Mouse (Mus musculus): ENCODE results near the gene Akr1b3. TPM values are rescaled to one million over a fixed set of nuclear protein-coding genes. Genes with fewer than 3 reads are reported as not detected.

Akr1b3 gene
- polyA plus RNA-seq, 1 experiment from 2014 or later, result 182 TPM

DNA sequence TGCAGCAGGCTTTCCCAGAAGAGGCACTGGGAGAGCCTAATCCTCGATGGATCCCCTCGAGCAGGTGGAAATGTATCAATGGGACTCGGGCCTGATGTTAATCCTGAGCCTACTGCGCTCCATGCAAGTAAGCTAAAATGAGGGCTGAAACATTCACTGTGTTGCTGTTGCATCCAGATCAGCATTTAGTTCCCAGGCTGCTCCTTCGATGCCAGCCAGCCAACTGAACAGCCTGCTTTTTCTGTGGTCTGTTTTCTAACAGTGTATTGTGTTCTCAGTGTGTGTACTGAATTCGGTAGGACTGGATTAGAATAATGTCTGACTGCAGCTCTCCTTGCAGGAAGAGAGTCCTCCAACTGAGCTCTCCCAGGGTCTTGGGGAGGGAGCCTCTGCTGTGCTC lies 46.6 kb downstream of the Akr1b3 start:
- H3K27me3 ChIP-seq (replicated peaks; ENCODE audit: control insufficient read depth, insufficient read depth, low read length), result no peaks in the 10 kb centered on the region
- ATAC-seq (ENCODE audit: low read depth), result no peak
- 43% methylated on average over 6 of the region's 6 CpGs for WGBS

DNA sequence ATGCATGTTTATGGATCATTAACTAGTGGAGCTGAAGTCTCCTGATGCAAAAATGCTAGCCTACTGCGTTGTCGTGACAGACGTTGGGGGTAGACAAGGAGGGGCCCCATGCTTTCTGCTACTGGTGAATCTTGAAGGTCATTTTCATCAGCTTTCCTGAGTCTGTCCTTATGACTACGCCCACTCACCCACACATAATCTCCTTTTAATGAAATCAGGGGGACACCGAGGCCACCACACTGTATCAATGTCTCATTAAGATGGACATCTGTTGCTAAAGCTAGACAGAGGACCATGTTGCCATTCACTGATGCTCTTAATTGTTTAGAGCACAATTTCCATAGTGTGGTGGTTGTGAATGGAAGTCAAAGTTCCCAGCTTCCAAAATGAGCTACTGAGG lies 58.7 kb downstream of the Akr1b3 start:
- H3K9ac ChIP-seq (ENCODE audit: low read depth, low read length), result no peak overlapping the region
- no peak overlapping the region for H3K4me2 ChIP-seq (ENCODE audit: low read depth, low read length)
- no peak overlapping the region for H3K4me3 ChIP-seq (ENCODE audit: low read depth, low read length)
- no peaks in the 10 kb centered on the region for H3K9me3 ChIP-seq (ENCODE audit: control insufficient read depth, low read length)
- H3K27ac ChIP-seq (replicated peaks; ENCODE audit: low read depth, low read length), result no peak overlapping the region
- no peaks in the 10 kb centered on the region for H3K27me3 ChIP-seq (replicated peaks; ENCODE audit: control insufficient read depth, insufficient read depth, low read length)
- no peaks in the 10 kb centered on the region for H3K4me1 ChIP-seq (ENCODE audit: control insufficient read depth, insufficient read depth, low read length)
- 92% methylated on average over 5 of the region's 5 CpGs for WGBS
- H3K36me3 ChIP-seq (ENCODE audit: control insufficient read depth, insufficient read depth, low read length), result no peaks in the 10 kb centered on the region
- no peak for ATAC-seq (ENCODE audit: low read depth)
- no peak for DNase-seq (ENCODE audit: low spot score)

More for the DNA sequence above, 46.6 kb downstream of the Akr1b3 start:
- no peak overlapping the region for H3K4me3 ChIP-seq (ENCODE audit: low read depth, low read length)
- H3K36me3 ChIP-seq (ENCODE audit: control insufficient read depth, insufficient read depth, low read length), result no peaks in the 10 kb centered on the region
- no peaks in the 10 kb centered on the region for H3K4me1 ChIP-seq (ENCODE audit: control insufficient read depth, insufficient read depth, low read length)
- no peak overlapping the region for H3K9ac ChIP-seq (ENCODE audit: low read depth, low read length)
- no peak overlapping the region for H3K27ac ChIP-seq (replicated peaks; ENCODE audit: low read depth, low read length)
- H3K4me2 ChIP-seq (ENCODE audit: low read depth, low read length), result no peak overlapping the region
- no peak for DNase-seq (ENCODE audit: low spot score)
- no peaks in the 10 kb centered on the region for H3K9me3 ChIP-seq (ENCODE audit: control insufficient read depth, low read length)

Other genes with a start within 250 kb of the Akr1b3 start
- gene Slc35b4, start 140.4 kb downstream of the Akr1b3 start, polyA plus RNA-seq (2014; fragmentation: Nextera tagmentation; extraction: Ambion mirVana), result 54.1 and 56.6 TPM in 2 replicates
- gene Akr1b8, start 36.6 kb upstream of the Akr1b3 start, polyA plus RNA-seq (2014; fragmentation: Nextera tagmentation; extraction: Ambion mirVana), result 7.9 and 11.0 TPM in 2 replicates
- 15.9 and 16.2 TPM in 2 replicates for gene Akr1b10, start 66.7 kb upstream of the Akr1b3 start, polyA plus RNA-seq (2014; fragmentation: Nextera tagmentation; extraction: Ambion mirVana)
- not detected in 2 replicates for gene Akr1b7, start 94.9 kb upstream of the Akr1b3 start, polyA plus RNA-seq (2014; fragmentation: Nextera tagmentation; extraction: Ambion mirVana)
- 46.5 and 48.7 TPM in 2 replicates for gene Bpgm, start 158.7 kb upstream of the Akr1b3 start, polyA plus RNA-seq (2014; fragmentation: Nextera tagmentation; extraction: Ambion mirVana)

All from embryonic facial prominence, embryonic 14.5 days (tissue).